Mouse (Mus musculus): ENCODE data around the gene Tcf7l2.

The Tcf7l2 gene

DNA sequence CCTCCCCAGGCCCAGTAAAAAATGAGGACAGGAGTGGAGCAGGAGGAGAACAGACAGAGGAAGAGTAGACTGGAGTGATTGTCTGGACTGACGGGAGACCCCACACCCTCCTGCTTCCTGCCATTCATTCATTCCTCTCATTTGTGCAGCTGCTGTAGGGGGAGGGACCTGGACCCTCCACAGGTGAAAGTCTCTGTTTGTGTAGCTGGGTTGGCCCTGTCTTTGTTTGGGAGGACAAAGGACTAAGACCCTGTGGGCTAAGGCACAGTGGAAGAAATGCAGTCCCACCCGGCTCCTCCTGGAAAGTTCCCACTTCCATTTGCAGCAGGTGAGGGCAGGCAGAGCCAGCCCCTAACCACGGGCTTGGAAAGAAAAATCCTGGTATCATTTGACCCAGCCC lies 27.0 kb upstream of the Tcf7l2 start:
- TF ChIP-seq GATA4 (IDR thresholded peaks at IDR 0.05; ENCODE audit: insufficient replicate concordance, low read length), result no peak

- TF ChIP-seq GATA4 (IDR thresholded peaks at IDR 0.05; ENCODE audit: insufficient replicate concordance, low read length), result no peak
Measured at GRCm38 (mm10) chr19:55719083-55719482, 22.5 kb upstream of the Tcf7l2 start.

- TF ChIP-seq GATA4 (IDR thresholded peaks at IDR 0.05; ENCODE audit: insufficient replicate concordance, low read length), result peak; percentile 72; the same call in 1 of the 2 replicates
Measured at GRCm38 (mm10) chr19:55719524-55720408, 21.9 kb upstream of the Tcf7l2 start.

GRCm38 (mm10) chr19:55720409-55721092 lies 21.1 kb upstream of the Tcf7l2 start:
- TF ChIP-seq GATA4 (IDR thresholded peaks at IDR 0.05; ENCODE audit: insufficient replicate concordance, low read length), result no peak

- no peak for TF ChIP-seq GATA4 (IDR thresholded peaks at IDR 0.05; ENCODE audit: insufficient replicate concordance, low read length)
Measured at GRCm38 (mm10) chr19:55722376-55722775, 19.2 kb upstream of the Tcf7l2 start.

DNA sequence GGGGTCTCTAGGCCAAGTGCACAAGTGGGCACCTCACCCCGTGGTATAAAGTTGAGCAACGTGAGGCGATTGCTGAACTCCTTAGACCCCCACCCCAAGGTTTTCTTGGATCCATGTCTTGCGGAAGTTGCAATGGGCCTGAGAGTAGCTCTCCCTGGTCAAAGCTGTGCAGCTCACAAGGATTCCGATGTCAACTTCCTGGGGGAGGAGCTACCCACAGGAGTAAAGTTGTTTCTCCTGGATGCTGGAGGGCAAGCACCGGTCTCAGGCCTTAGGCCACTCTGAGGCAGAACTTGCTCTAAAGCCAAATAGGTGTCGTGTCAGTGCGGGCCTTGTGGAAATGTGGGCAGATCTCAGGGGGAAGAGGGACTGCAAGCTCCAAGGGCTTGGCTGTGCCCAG lies 12.2 kb upstream of the Tcf7l2 start:
- no peak for TF ChIP-seq GATA4 (IDR thresholded peaks at IDR 0.05; ENCODE audit: insufficient replicate concordance, low read length)

- no peak for TF ChIP-seq GATA4 (IDR thresholded peaks at IDR 0.05; ENCODE audit: insufficient replicate concordance, low read length)
Measured at GRCm38 (mm10) chr19:55732499-55732898, 9.1 kb upstream of the Tcf7l2 start.

GRCm38 (mm10) chr19:55732994-55733393 lies 8.6 kb upstream of the Tcf7l2 start:
- TF ChIP-seq GATA4 (IDR thresholded peaks at IDR 0.05; ENCODE audit: insufficient replicate concordance, low read length), result no peak

- TF ChIP-seq GATA4 (IDR thresholded peaks at IDR 0.05; ENCODE audit: insufficient replicate concordance, low read length), result no peak
Measured at GRCm38 (mm10) chr19:55736016-55736415, 5.6 kb upstream of the Tcf7l2 start.

DNA sequence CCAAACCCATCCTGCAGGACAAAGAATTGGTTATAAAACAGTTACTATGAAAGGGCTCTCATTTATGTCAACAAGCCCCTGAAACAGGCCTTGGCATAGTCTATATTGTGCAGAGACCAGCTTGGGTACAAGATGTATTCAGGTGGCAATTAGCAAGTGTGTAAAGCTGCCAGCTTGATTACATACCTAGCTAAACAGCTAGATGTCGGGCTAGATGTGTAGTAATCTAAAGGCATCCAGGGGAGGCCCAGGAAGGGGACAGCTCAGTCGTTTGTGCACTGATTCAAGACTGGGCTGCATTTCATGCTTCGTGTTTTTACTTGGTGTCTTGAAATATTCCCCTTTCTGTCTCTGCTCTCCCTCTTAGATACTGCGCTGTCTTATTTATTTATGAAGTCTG lies 1.9 kb upstream of the Tcf7l2 start:
- no peak for TF ChIP-seq GATA4 (IDR thresholded peaks at IDR 0.05; ENCODE audit: insufficient replicate concordance, low read length)

GRCm38 (mm10) chr19:55740753-55741438 lies 724 bp upstream of the Tcf7l2 start:
- TF ChIP-seq GATA4 (IDR thresholded peaks at IDR 0.05; ENCODE audit: insufficient replicate concordance, low read length), result no peak

DNA sequence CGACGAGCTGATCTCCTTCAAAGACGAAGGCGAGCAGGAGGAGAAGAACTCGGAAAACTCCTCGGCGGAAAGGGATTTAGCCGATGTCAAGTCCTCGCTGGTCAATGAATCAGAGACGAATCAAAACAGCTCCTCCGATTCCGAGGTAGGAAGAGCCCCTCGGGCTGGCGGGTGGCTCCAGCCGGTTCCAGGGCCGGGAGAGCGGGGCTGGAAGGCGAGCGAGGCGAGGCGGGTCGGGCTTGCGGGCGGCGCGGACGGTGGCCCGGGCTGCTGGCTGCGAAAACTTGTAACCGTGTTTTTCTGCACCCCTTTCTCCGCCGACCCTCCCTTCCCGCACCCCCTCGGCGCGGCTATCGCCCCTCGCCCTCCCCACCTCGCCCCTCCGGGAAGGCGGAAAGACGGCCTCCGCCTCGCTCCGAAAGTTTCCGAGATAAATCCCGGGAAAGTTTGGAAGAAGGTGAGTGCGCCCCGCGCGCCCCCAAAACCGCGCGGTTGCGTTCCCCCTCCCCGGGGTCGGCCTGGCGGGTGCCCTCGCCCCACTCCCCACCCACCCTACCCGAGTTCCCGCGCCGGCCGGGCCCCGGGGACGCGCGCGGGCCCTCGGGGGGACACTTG lies 873 bp downstream of the Tcf7l2 start:
- TF ChIP-seq GATA4 (IDR thresholded peaks at IDR 0.05; ENCODE audit: insufficient replicate concordance, low read length), result no peak

DNA sequence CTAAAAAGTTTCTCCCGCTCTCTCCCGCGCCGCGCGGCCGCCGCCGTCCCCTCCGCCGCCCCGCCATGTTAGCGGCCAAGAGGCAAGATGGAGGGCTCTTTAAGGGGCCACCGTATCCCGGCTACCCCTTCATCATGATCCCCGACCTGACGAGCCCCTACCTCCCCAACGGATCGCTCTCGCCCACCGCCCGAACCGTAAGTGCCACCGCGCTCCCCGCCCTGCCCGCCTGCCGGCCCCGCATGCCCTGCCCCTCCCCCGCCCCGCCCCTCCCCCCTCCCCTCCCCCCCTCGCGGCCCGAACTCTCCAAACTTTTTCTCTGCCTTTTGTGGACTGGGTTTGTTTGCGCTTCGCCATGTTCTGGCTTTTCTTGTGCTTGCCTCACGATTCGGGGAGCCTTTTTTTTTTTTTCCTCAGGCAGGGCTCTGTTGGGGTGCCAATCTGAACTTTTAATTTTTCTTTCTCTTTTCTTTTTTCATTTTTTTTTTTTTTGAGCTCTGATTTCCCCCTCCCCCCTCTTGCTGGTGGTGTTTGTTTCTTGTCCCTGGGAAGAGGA lies 1.5 kb downstream of the Tcf7l2 start:
- no peak for TF ChIP-seq GATA4 (IDR thresholded peaks at IDR 0.05; ENCODE audit: insufficient replicate concordance, low read length)

DNA sequence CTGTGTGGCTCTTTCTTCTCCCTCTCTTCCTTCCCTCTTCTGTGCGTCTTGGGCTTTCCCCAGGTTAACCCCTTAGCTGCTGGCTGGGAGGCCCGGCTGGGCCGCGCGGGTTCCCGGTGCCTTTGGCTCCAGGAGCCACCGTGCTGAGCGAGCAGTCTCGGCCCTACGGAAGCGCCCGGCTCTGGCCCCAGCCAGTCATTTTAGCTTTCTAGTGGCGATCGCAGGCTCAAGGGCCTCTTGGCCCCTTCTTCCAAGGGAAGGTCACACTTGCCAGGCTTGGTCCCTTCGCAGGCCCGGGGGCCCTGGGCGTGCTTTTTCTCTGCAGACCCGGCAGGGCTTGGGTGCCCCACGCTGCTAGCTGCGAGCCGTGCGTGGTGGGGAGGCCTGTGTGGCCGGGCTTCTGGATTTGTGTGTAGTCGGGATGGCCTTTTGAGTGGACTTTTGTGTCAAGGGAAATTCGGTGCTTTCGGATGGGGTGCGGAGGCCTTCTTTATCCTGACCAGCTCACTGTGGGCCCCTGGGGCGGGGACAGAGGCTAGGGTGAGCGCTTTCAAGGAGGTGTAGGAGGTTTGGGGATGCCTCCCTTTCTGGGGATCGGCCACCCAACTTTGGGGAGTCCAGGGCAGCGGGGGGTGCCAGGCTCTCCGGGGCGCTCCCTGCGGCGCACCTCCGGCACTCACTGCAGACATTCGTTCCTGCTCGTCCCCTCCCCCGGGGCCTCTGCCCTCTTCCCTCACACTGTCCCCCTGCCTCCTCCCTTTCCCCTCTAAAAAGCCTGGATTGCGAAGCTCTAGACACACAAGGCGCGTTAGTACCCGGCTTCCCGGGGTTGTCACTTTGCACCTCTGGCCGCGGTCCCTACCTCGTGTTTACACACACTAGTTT lies 2.2 kb downstream of the Tcf7l2 start:
- no peak; the same call in 1 of the 2 replicates for TF ChIP-seq GATA4 (IDR thresholded peaks at IDR 0.05; ENCODE audit: insufficient replicate concordance, low read length)

Data from liver, adult (tissue).